Mouse (Mus musculus): ENCODE measurements around the gene Pold4. TPM values are rescaled to one million over a fixed set of nuclear protein-coding genes. Genes with fewer than 3 reads are reported as not detected.
A peak's percentile ranks its signal among the peaks of the same experiment; 100 is the strongest.

Gene Pold4
- polyA plus RNA-seq (2017; shearing (Covaris generic)) = 100 to 1,000 TPM in 2 of 3 experiments, 10 to 100 TPM in 1; 96.4 to 134 (median 118) TPM

- peak; percentile 86 for ATAC-seq
Measured at GRCm38 (mm10) chr19:4231253-4232185, at the start of gene Pold4. Gene Pold4, plus strand, starts transcription at chr19:4231899.

GRCm38 (mm10) chr19:4183689-4184088, 48.0 kb upstream of the Pold4 start:
- no peak for ATAC-seq

- peak; percentile 77 for ATAC-seq
Measured at GRCm38 (mm10) chr19:4184976-4185975, 46.4 kb upstream of the Pold4 start.

GRCm38 (mm10) chr19:4187303-4187702, 44.4 kb upstream of the Pold4 start:
- no peak for ATAC-seq

- ATAC-seq = no peak
Measured at GRCm38 (mm10) chr19:4189051-4189620, 42.6 kb upstream of the Pold4 start.

- peak; percentile 71 for ATAC-seq
Measured at GRCm38 (mm10) chr19:4190831-4191334, 40.8 kb upstream of the Pold4 start, which contains the start of gene Tbc1d10c. Gene Tbc1d10c, minus strand, starts transcription at chr19:4191284.

GRCm38 (mm10) chr19:4191528-4192250, 40.0 kb upstream of the Pold4 start, which contains the start of gene Ppp1ca:
Gene Ppp1ca, plus strand, starts transcription at chr19:4192065.
- peak; percentile 85 for ATAC-seq

- no peak for ATAC-seq
Measured at GRCm38 (mm10) chr19:4192251-4192985, 39.3 kb upstream of the Pold4 start.

GRCm38 (mm10) chr19:4193129-4193528, 38.6 kb upstream of the Pold4 start:
- no peak for ATAC-seq

GRCm38 (mm10) chr19:4194021-4194724, 37.5 kb upstream of the Pold4 start:
- no peak for ATAC-seq

- no peak for ATAC-seq
Measured at GRCm38 (mm10) chr19:4194776-4195650, 36.7 kb upstream of the Pold4 start.

- ATAC-seq = no peak
Measured at GRCm38 (mm10) chr19:4196048-4196447, 35.7 kb upstream of the Pold4 start.

GRCm38 (mm10) chr19:4196548-4196947, 35.2 kb upstream of the Pold4 start:
- no peak for ATAC-seq

- ATAC-seq = no peak
Measured at GRCm38 (mm10) chr19:4197180-4197579, 34.5 kb upstream of the Pold4 start.

GRCm38 (mm10) chr19:4201291-4201909, 30.3 kb upstream of the Pold4 start, which contains the start of gene Rad9a:
Gene Rad9a, minus strand, starts transcription at chr19:4201662.
- ATAC-seq = peak; percentile 73

GRCm38 (mm10) chr19:4202149-4202548, 29.6 kb upstream of the Pold4 start:
- no peak for ATAC-seq

GRCm38 (mm10) chr19:4203148-4203547, 28.6 kb upstream of the Pold4 start:
- ATAC-seq = peak; percentile 12

- ATAC-seq = peak; percentile 67
Measured at GRCm38 (mm10) chr19:4203604-4204326, 27.9 kb upstream of the Pold4 start.

All from inflammation-experienced regulatory T-cells, adult 6 months (primary cell).